Mouse (Mus musculus): Measurements from ENCODE around the gene Zfp628. TPM values are rescaled to one million over a fixed set of nuclear protein-coding genes. Genes with fewer than 3 reads are reported as not detected.

Zfp628 gene
- polyA plus RNA-seq, 1 experiment from 2014 or later, result 4.0 TPM

GRCm38 (mm10) chr7:4920976-4921823, 6.2 kb downstream of the Zfp628 start:
- 55% methylated on average over 23 of the region's 23 CpGs for WGBS
- H3K36me3 ChIP-seq (ENCODE audit: control insufficient read depth, insufficient read depth, low read length), result peaks cover 37% of the 10 kb centered on the region
- ATAC-seq (replicated peaks; ENCODE audit: low FRiP score, low TSS enrichment, low read depth) (no peak), DNase-seq (ENCODE audit: low spot score) (no peak)
- peak overlapping the region; percentile 51; the same call in 1 of the 2 replicates for H3K27ac ChIP-seq (ENCODE audit: low read depth)
- no peak overlapping the region for H3K9ac ChIP-seq (ENCODE audit: low read length)
- no peak overlapping the region for H3K4me2 ChIP-seq (ENCODE audit: low read length)
- no peak overlapping the region for H3K4me3 ChIP-seq (ENCODE audit: low read depth, low read length)
- H3K9me3 ChIP-seq (ENCODE audit: control insufficient read depth, low read length), result no peaks in the 10 kb centered on the region
- no peaks in the 10 kb centered on the region for H3K27me3 ChIP-seq (replicated peaks; ENCODE audit: control insufficient read depth, insufficient read depth, low read length)
- peaks cover 47% of the 10 kb centered on the region for H3K4me1 ChIP-seq (replicated peaks; ENCODE audit: control insufficient read depth, insufficient read depth, low read length)

- H3K4me1 ChIP-seq (replicated peaks; ENCODE audit: control insufficient read depth, insufficient read depth, low read length), result peaks cover 48% of the 10 kb centered on the region
- peak within 1 kb of the TSS; percentile 72 for H3K4me2 ChIP-seq (ENCODE audit: low read length)
- no peaks in the 10 kb centered on the region for H3K9me3 ChIP-seq (ENCODE audit: control insufficient read depth, low read length)
- H3K9ac ChIP-seq (ENCODE audit: low read length), result 0 out of 2 replicates have a peak within 1 kb of the TSS, but pooled peaks have one; percentile 6
- no peak for DNase-seq (ENCODE audit: low spot score)
- H3K36me3 ChIP-seq (ENCODE audit: control insufficient read depth, insufficient read depth, low read length), result peaks cover 37% of the 10 kb centered on the region
- H3K4me3 ChIP-seq (ENCODE audit: low read depth, low read length), result peak within 1 kb of the TSS; percentile 19
- WGBS, result 30% methylated on average over 8 of the region's 8 CpGs
- H3K27me3 ChIP-seq (replicated peaks; ENCODE audit: control insufficient read depth, insufficient read depth, low read length), result no peaks in the 10 kb centered on the region
- H3K27ac ChIP-seq (ENCODE audit: low read depth), result peak within 1 kb of the TSS; percentile 66
- ATAC-seq (replicated peaks; ENCODE audit: low FRiP score, low TSS enrichment, low read depth), result no peak
These were observed 6.9 kb downstream of the Zfp628 start, which contains the start of gene Nat14 for GRCm38 (mm10) chr7:4921824-4922482. Gene Nat14 (plus strand): TSS chr7:4922028.

GRCm38 (mm10) chr7:4922508-4922907, 7.5 kb downstream of the Zfp628 start:
- ATAC-seq (replicated peaks; ENCODE audit: low FRiP score, low TSS enrichment, low read depth), result peak; percentile 65
- no peak overlapping the region for H3K9ac ChIP-seq (ENCODE audit: low read length)
- H3K9me3 ChIP-seq (ENCODE audit: control insufficient read depth, low read length), result no peaks in the 10 kb centered on the region
- peak; percentile 87 for DNase-seq (ENCODE audit: low spot score)
- H3K4me3 ChIP-seq (ENCODE audit: low read depth, low read length), result peak overlapping the region; percentile 19
- no peaks in the 10 kb centered on the region for H3K27me3 ChIP-seq (replicated peaks; ENCODE audit: control insufficient read depth, insufficient read depth, low read length)
- peak overlapping the region; percentile 66 for H3K27ac ChIP-seq (ENCODE audit: low read depth)
- peaks cover 34% of the 10 kb centered on the region for H3K36me3 ChIP-seq (ENCODE audit: control insufficient read depth, insufficient read depth, low read length)
- H3K4me1 ChIP-seq (replicated peaks; ENCODE audit: control insufficient read depth, insufficient read depth, low read length), result peaks cover 50% of the 10 kb centered on the region
- 1% methylated on average over 14 of the region's 14 CpGs for WGBS
- H3K4me2 ChIP-seq (ENCODE audit: low read length), result peak overlapping the region; percentile 72

- H3K9ac ChIP-seq (ENCODE audit: low read length), result peak overlapping the region; percentile 34
These were observed 8.0 kb downstream of the Zfp628 start for GRCm38 (mm10) chr7:4922931-4923565.

GRCm38 (mm10) chr7:4923586-4924364, 8.8 kb downstream of the Zfp628 start:
- H3K4me2 ChIP-seq (ENCODE audit: low read length), result peak overlapping the region; percentile 72
- peak overlapping the region; percentile 19 for H3K4me3 ChIP-seq (ENCODE audit: low read depth, low read length)
- peaks cover 23% of the 10 kb centered on the region for H3K36me3 ChIP-seq (ENCODE audit: control insufficient read depth, insufficient read depth, low read length)
- WGBS, result 7% methylated on average over 37 of the region's 37 CpGs
- no peak for ATAC-seq (replicated peaks; ENCODE audit: low FRiP score, low TSS enrichment, low read depth)
- peak overlapping the region; percentile 95 for H3K27ac ChIP-seq (ENCODE audit: low read depth)
- H3K27me3 ChIP-seq (replicated peaks; ENCODE audit: control insufficient read depth, insufficient read depth, low read length), result no peaks in the 10 kb centered on the region
- no peaks in the 10 kb centered on the region for H3K9me3 ChIP-seq (ENCODE audit: control insufficient read depth, low read length)
- DNase-seq (ENCODE audit: low spot score), result peak; percentile 71
- peak overlapping the region; percentile 34 for H3K9ac ChIP-seq (ENCODE audit: low read length)
- peaks cover 53% of the 10 kb centered on the region for H3K4me1 ChIP-seq (replicated peaks; ENCODE audit: control insufficient read depth, insufficient read depth, low read length)

More at GRCm38 (mm10) chr7:4922931-4923565, 8.0 kb downstream of the Zfp628 start:
- peaks cover 53% of the 10 kb centered on the region for H3K4me1 ChIP-seq (replicated peaks; ENCODE audit: control insufficient read depth, insufficient read depth, low read length)
- H3K4me2 ChIP-seq (ENCODE audit: low read length), result peak overlapping the region; percentile 72
- H3K27ac ChIP-seq (ENCODE audit: low read depth), result peak overlapping the region; percentile 95
- H3K36me3 ChIP-seq (ENCODE audit: control insufficient read depth, insufficient read depth, low read length), result peaks cover 29% of the 10 kb centered on the region
- H3K4me3 ChIP-seq (ENCODE audit: low read depth, low read length), result peak overlapping the region; percentile 19
- H3K9me3 ChIP-seq (ENCODE audit: control insufficient read depth, low read length), result no peaks in the 10 kb centered on the region
- peak; percentile 77 for DNase-seq (ENCODE audit: low spot score)
- peak; percentile 16; the same call in 1 of the 2 replicates for ATAC-seq (replicated peaks; ENCODE audit: low FRiP score, low TSS enrichment, low read depth)
- under 1% methylated on average over 14 of the region's 14 CpGs for WGBS
- no peaks in the 10 kb centered on the region for H3K27me3 ChIP-seq (replicated peaks; ENCODE audit: control insufficient read depth, insufficient read depth, low read length)

- no peaks in the 10 kb centered on the region for H3K9me3 ChIP-seq (ENCODE audit: control insufficient read depth, low read length)
- H3K27ac ChIP-seq (ENCODE audit: low read depth), result peak overlapping the region; percentile 95
- H3K36me3 ChIP-seq (ENCODE audit: control insufficient read depth, insufficient read depth, low read length), result peaks cover 16% of the 10 kb centered on the region
- H3K4me2 ChIP-seq (ENCODE audit: low read length), result peak overlapping the region; percentile 72
- ATAC-seq (replicated peaks; ENCODE audit: low FRiP score, low TSS enrichment, low read depth) (no peak), DNase-seq (ENCODE audit: low spot score) (peak; percentile 64)
- WGBS, result 3% methylated on average over 4 of the region's 4 CpGs
- peaks cover 53% of the 10 kb centered on the region for H3K4me1 ChIP-seq (replicated peaks; ENCODE audit: control insufficient read depth, insufficient read depth, low read length)
- no peak overlapping the region; the same call in 1 of the 2 replicates for H3K9ac ChIP-seq (ENCODE audit: low read length)
- no peaks in the 10 kb centered on the region for H3K27me3 ChIP-seq (replicated peaks; ENCODE audit: control insufficient read depth, insufficient read depth, low read length)
- no peak overlapping the region for H3K4me3 ChIP-seq (ENCODE audit: low read depth, low read length)
These were observed 9.5 kb downstream of the Zfp628 start for GRCm38 (mm10) chr7:4924483-4924882.

GRCm38 (mm10) chr7:4924891-4925301, 9.9 kb downstream of the Zfp628 start:
- H3K4me2 ChIP-seq (ENCODE audit: low read length), result peak overlapping the region; percentile 72

More at GRCm38 (mm10) chr7:4924891-4925301, 9.9 kb downstream of the Zfp628 start:
- ATAC-seq (replicated peaks; ENCODE audit: low FRiP score, low TSS enrichment, low read depth) (peak; percentile 38), DNase-seq (ENCODE audit: low spot score) (no peak)
- Histone ChIP-seq H3K4me1 (replicated peaks; ENCODE audit: control insufficient read depth, insufficient read depth, low read length) (peaks cover 53% of the 10 kb centered on the region), H3K9me3 (ENCODE audit: control insufficient read depth, low read length) (no peaks in the 10 kb centered on the region), H3K27me3 (replicated peaks; ENCODE audit: control insufficient read depth, insufficient read depth, low read length) (no peaks in the 10 kb centered on the region), H3K36me3 (ENCODE audit: control insufficient read depth, insufficient read depth, low read length) (peaks cover 12% of the 10 kb centered on the region), H3K9ac (ENCODE audit: low read length) (no peak overlapping the region), H3K27ac (ENCODE audit: low read depth) (peak overlapping the region; percentile 95), H3K4me3 (ENCODE audit: low read depth, low read length) (no peak overlapping the region)
- WGBS, result 12% methylated on average over 3 of the region's 4 CpGs

Data from intestine, embryonic 14.5 days (tissue).